Mouse (Mus musculus) limb, embryonic 10.5 days (tissue): ENCODE measurements around the gene Btbd9. TPM values are rescaled to one million over a fixed set of nuclear protein-coding genes. Genes with fewer than 3 reads are reported as not detected.

Source experiments
- DNase-seq: peaks from one replicate; pipeline ENCODE4 v3.0.0-alpha.2; 2017; ENCODE audit warnings: low spot score
- H3K27ac ChIP-seq: fragments of 300-500 bp; sonication (generic); 2 replicates; pipeline ENCODE4 v1.5.1; 2016; ENCODE audit warnings: mild to moderate bottlenecking
- H3K27me3 ChIP-seq: fragments of 300-500 bp; sonication (generic); 2 replicates; pipeline ENCODE4 v1.6.1; 2016; ENCODE audit warnings: low read depth, mild to moderate bottlenecking; ENCODE audit not compliant: poor library complexity, severe bottlenecking
- H3K36me3 ChIP-seq: fragments of 300-500 bp; sonication (generic); 2 replicates; pipeline ENCODE4 v1.6.1; 2016; ENCODE audit warnings: mild to moderate bottlenecking, moderate library complexity
- H3K4me1 ChIP-seq: fragments of 300-500 bp; sonication (generic); 2 replicates; pipeline ENCODE4 v1.6.1; 2016
- H3K4me3 ChIP-seq: fragments of 300-500 bp; sonication (generic); 2 replicates; pipeline ENCODE4 v1.5.1; 2016; ENCODE audit warnings: mild to moderate bottlenecking, moderate library complexity
- H3K9me3 ChIP-seq: fragments of 300-500 bp; sonication (generic); replicated peaks from 2 replicates; pipeline ENCODE4 v1.6.1; 2016; ENCODE audit warnings: mild to moderate bottlenecking
- WGBS: fragments of 180-500 bp; shearing (Covaris S2); methylation state at CpG from one replicate; pipeline ENCODE4 v1.1.7; 2016; 5-methylcytosine and 5-hydroxymethylcytosine counted together
- polyA plus RNA-seq: library from polyadenylated mRNA; unstranded; fragments of >200 nt; fragmentation: Nextera tagmentation; extraction: Ambion mirVana; gene quantifications from 2 replicates; pipeline ENCODE4 v1.2.1, GENCODE M21; 2016

Btbd9 gene
- polyA plus RNA-seq, 1 experiment from 2014 or later = 57.5 TPM

GRCm38 (mm10) chr17:30336280-30336679, 240.0 kb downstream of the Btbd9 start:
- no peak for DNase-seq
- no peaks in the 10 kb centered on the region for H3K36me3 ChIP-seq
- H3K4me3 ChIP-seq = no peak overlapping the region
- peaks cover 42% of the 10 kb centered on the region for H3K4me1 ChIP-seq
- no peaks in the 10 kb centered on the region for H3K9me3 ChIP-seq
- H3K27me3 ChIP-seq = no peaks in the 10 kb centered on the region
- peak overlapping the region; percentile 68 for H3K27ac ChIP-seq
- 64% methylated on average over 5 of the region's 5 CpGs for WGBS

- Histone ChIP-seq H3K4me1 (peaks cover 39% of the 10 kb centered on the region), H3K36me3 (no peaks in the 10 kb centered on the region), H3K27ac (peak overlapping the region; percentile 68), H3K9me3 (no peaks in the 10 kb centered on the region), H3K27me3 (no peaks in the 10 kb centered on the region), H3K4me3 (no peak overlapping the region)
- no peak for DNase-seq
- 43% methylated on average over 8 of the region's 8 CpGs for WGBS
Observed at GRCm38 (mm10) chr17:30335746-30336145, 240.5 kb downstream of the Btbd9 start.

- Histone ChIP-seq H3K36me3 (no peaks in the 10 kb centered on the region), H3K4me3 (no peak overlapping the region), H3K9me3 (no peaks in the 10 kb centered on the region), H3K27ac (0 out of 2 replicates have a peak overlapping the region, but pooled peaks have one; percentile 23), H3K27me3 (no peaks in the 10 kb centered on the region), H3K4me1 (peaks cover 35% of the 10 kb centered on the region)
- WGBS = 88% methylated on average over 6 of the region's 6 CpGs
- no peak for DNase-seq
Observed at GRCm38 (mm10) chr17:30334257-30334656, 242.0 kb downstream of the Btbd9 start.

GRCm38 (mm10) chr17:30333136-30333535, 243.2 kb downstream of the Btbd9 start:
- H3K4me3 ChIP-seq = no peak overlapping the region
- H3K27ac ChIP-seq = no peak overlapping the region
- no peaks in the 10 kb centered on the region for H3K36me3 ChIP-seq
- H3K27me3 ChIP-seq = no peaks in the 10 kb centered on the region
- H3K4me1 ChIP-seq = peaks cover 35% of the 10 kb centered on the region
- 85% methylated on average over 4 of the region's 4 CpGs for WGBS
- no peaks in the 10 kb centered on the region for H3K9me3 ChIP-seq
- DNase-seq = no peak

GRCm38 (mm10) chr17:30331380-30331779, 244.9 kb downstream of the Btbd9 start:
- no peaks in the 10 kb centered on the region for H3K36me3 ChIP-seq
- 80% methylated on average over 6 of the region's 6 CpGs for WGBS
- no peak overlapping the region for H3K27ac ChIP-seq
- no peaks in the 10 kb centered on the region for H3K9me3 ChIP-seq
- DNase-seq = no peak
- no peak overlapping the region for H3K4me3 ChIP-seq
- peaks cover 21% of the 10 kb centered on the region for H3K4me1 ChIP-seq
- H3K27me3 ChIP-seq = no peaks in the 10 kb centered on the region

- H3K4me1 ChIP-seq = peaks cover 3% of the 10 kb centered on the region; the same call in 1 of the 2 replicates
- H3K36me3 ChIP-seq = no peaks in the 10 kb centered on the region
- H3K27me3 ChIP-seq = no peaks in the 10 kb centered on the region
- H3K9me3 ChIP-seq = no peaks in the 10 kb centered on the region
- no peak overlapping the region for H3K27ac ChIP-seq
- DNase-seq = no peak
- WGBS = 83% methylated on average over 2 of the region's 2 CpGs
- no peak overlapping the region for H3K4me3 ChIP-seq
Observed at GRCm38 (mm10) chr17:30329531-30329930, 246.8 kb downstream of the Btbd9 start.

- Histone ChIP-seq H3K27me3 (no peaks in the 10 kb centered on the region), H3K27ac (no peak overlapping the region), H3K9me3 (no peaks in the 10 kb centered on the region), H3K4me3 (no peak overlapping the region), H3K36me3 (no peaks in the 10 kb centered on the region), H3K4me1 (0 out of 2 replicates have a peak, but pooled peaks cover 3% of the 10 kb centered on the region)
- DNase-seq = no peak
- 65% methylated on average over 5 of the region's 5 CpGs for WGBS
Observed at GRCm38 (mm10) chr17:30328924-30329323, 247.4 kb downstream of the Btbd9 start.

- Histone ChIP-seq H3K27ac (no peak overlapping the region), H3K36me3 (no peaks in the 10 kb centered on the region), H3K4me1 (no peaks in the 10 kb centered on the region), H3K9me3 (no peaks in the 10 kb centered on the region), H3K4me3 (no peak overlapping the region), H3K27me3 (no peaks in the 10 kb centered on the region)
- WGBS = 88% methylated on average over 1 of the region's 1 CpGs
- DNase-seq = no peak
Observed at GRCm38 (mm10) chr17:30326906-30327305, 249.4 kb downstream of the Btbd9 start.

GRCm38 (mm10) chr17:30320301-30320700, 256.0 kb downstream of the Btbd9 start:
- H3K4me1 ChIP-seq = no peaks in the 10 kb centered on the region
- H3K27ac ChIP-seq = no peak overlapping the region
- H3K27me3 ChIP-seq = no peaks in the 10 kb centered on the region
- 78% methylated on average over 1 of the region's 1 CpGs for WGBS
- no peak overlapping the region for H3K4me3 ChIP-seq
- no peak for DNase-seq
- no peaks in the 10 kb centered on the region for H3K9me3 ChIP-seq
- no peaks in the 10 kb centered on the region for H3K36me3 ChIP-seq

- no peak for DNase-seq
- peaks cover 8% of the 10 kb centered on the region for H3K4me1 ChIP-seq
- 83% methylated on average over 4 of the region's 4 CpGs for WGBS
Observed at GRCm38 (mm10) chr17:30312688-30313087, 263.6 kb downstream of the Btbd9 start.

GRCm38 (mm10) chr17:30309627-30310026, 266.7 kb downstream of the Btbd9 start:
- H3K9me3 ChIP-seq = no peaks in the 10 kb centered on the region
- no peak overlapping the region for H3K27ac ChIP-seq
- no peaks in the 10 kb centered on the region for H3K27me3 ChIP-seq
- WGBS = 81% methylated on average over 4 of the region's 4 CpGs
- H3K4me3 ChIP-seq = no peak overlapping the region
- peaks cover 10% of the 10 kb centered on the region for H3K4me1 ChIP-seq
- H3K36me3 ChIP-seq = no peaks in the 10 kb centered on the region
- no peak for DNase-seq

More at GRCm38 (mm10) chr17:30312688-30313087, 263.6 kb downstream of the Btbd9 start:
- no peaks in the 10 kb centered on the region for H3K27me3 ChIP-seq
- no peaks in the 10 kb centered on the region for H3K9me3 ChIP-seq
- no peaks in the 10 kb centered on the region for H3K36me3 ChIP-seq
- H3K27ac ChIP-seq = no peak overlapping the region
- H3K4me3 ChIP-seq = no peak overlapping the region

- H3K27me3 ChIP-seq = no peaks in the 10 kb centered on the region
- no peaks in the 10 kb centered on the region for H3K9me3 ChIP-seq
- no peak overlapping the region for H3K27ac ChIP-seq
- 86% methylated on average over 4 of the region's 4 CpGs for WGBS
- H3K36me3 ChIP-seq = no peaks in the 10 kb centered on the region
- no peak for DNase-seq
- peaks cover 10% of the 10 kb centered on the region for H3K4me1 ChIP-seq
- no peak overlapping the region for H3K4me3 ChIP-seq
Observed at GRCm38 (mm10) chr17:30308889-30309288, 267.4 kb downstream of the Btbd9 start.

- no peaks in the 10 kb centered on the region for H3K27me3 ChIP-seq
- H3K4me3 ChIP-seq = no peak overlapping the region
- peaks cover 10% of the 10 kb centered on the region for H3K4me1 ChIP-seq
- H3K9me3 ChIP-seq = no peaks in the 10 kb centered on the region
- 89% methylated on average over 13 of the region's 13 CpGs for WGBS
- H3K36me3 ChIP-seq = no peaks in the 10 kb centered on the region
- DNase-seq = no peak
- no peak overlapping the region for H3K27ac ChIP-seq
Observed at GRCm38 (mm10) chr17:30308317-30308716, 268.0 kb downstream of the Btbd9 start.

- Histone ChIP-seq H3K4me3 (no peak overlapping the region), H3K27ac (no peak overlapping the region), H3K36me3 (no peaks in the 10 kb centered on the region), H3K4me1 (peaks cover 10% of the 10 kb centered on the region), H3K27me3 (no peaks in the 10 kb centered on the region), H3K9me3 (no peaks in the 10 kb centered on the region)
- WGBS = 82% methylated on average over 10 of the region's 10 CpGs
- DNase-seq = no peak
Observed at GRCm38 (mm10) chr17:30307168-30307567, 269.1 kb downstream of the Btbd9 start.
